Mouse (Mus musculus): ENCODE results near the gene Ppie. TPM values are rescaled to one million over a fixed set of nuclear protein-coding genes. Genes with fewer than 3 reads are reported as not detected.
"Not testable (repeated sequence)": the region's sequence is repeated elsewhere in the genome, so short reads cannot be mapped to it uniquely, and the experiment has no call there.

Gene Ppie
- polyA plus RNA-seq, 1 experiment = 34.8 TPM

GRCm38 (mm10) chr4:123155004-123155403 is 15.3 kb upstream of the Ppie start:
- DNase-seq (ENCODE audit: low read depth) = peak; percentile 80

GRCm38 (mm10) chr4:123152976-123153375 is 13.2 kb upstream of the Ppie start:
- TF ChIP-seq POLR2A (IDR thresholded peaks at IDR 0.05; ENCODE audit: borderline replicate concordance, extremely low read depth, insufficient read depth, insufficient read length, poor library complexity, severe bottlenecking) (no peak), CTCF (IDR thresholded peaks at IDR 0.05; ENCODE audit: borderline replicate concordance, extremely low read depth, insufficient read depth, insufficient read length) (no peak)
- peak; percentile 49 for DNase-seq (ENCODE audit: low read depth)

More at GRCm38 (mm10) chr4:123155004-123155403, 15.3 kb upstream of the Ppie start:
- TF ChIP-seq POLR2A (IDR thresholded peaks at IDR 0.05; ENCODE audit: borderline replicate concordance, extremely low read depth, insufficient read depth, insufficient read length, poor library complexity, severe bottlenecking) (no peak), CTCF (IDR thresholded peaks at IDR 0.05; ENCODE audit: borderline replicate concordance, extremely low read depth, insufficient read depth, insufficient read length) (peak; percentile 34; the same call in 1 of the 2 replicates)

GRCm38 (mm10) chr4:123152003-123152402 is 12.3 kb upstream of the Ppie start:
- no peak; the same call in 1 of the 2 replicates for TF ChIP-seq CTCF (IDR thresholded peaks at IDR 0.05; ENCODE audit: borderline replicate concordance, extremely low read depth, insufficient read depth, insufficient read length)
- TF ChIP-seq POLR2A (IDR thresholded peaks at IDR 0.05; ENCODE audit: borderline replicate concordance, extremely low read depth, insufficient read depth, insufficient read length, poor library complexity, severe bottlenecking) = no peak
- no peak for DNase-seq (ENCODE audit: low read depth)

- no peak for TF ChIP-seq POLR2A (IDR thresholded peaks at IDR 0.05; ENCODE audit: borderline replicate concordance, extremely low read depth, insufficient read depth, insufficient read length, poor library complexity, severe bottlenecking)
- no peak for TF ChIP-seq CTCF (IDR thresholded peaks at IDR 0.05; ENCODE audit: borderline replicate concordance, extremely low read depth, insufficient read depth, insufficient read length)
- DNase-seq (ENCODE audit: low read depth) = no peak
These were observed 7.8 kb upstream of the Ppie start for GRCm38 (mm10) chr4:123147446-123148150.

- no peak for DNase-seq (ENCODE audit: low read depth)
- TF ChIP-seq CTCF (IDR thresholded peaks at IDR 0.05; ENCODE audit: borderline replicate concordance, extremely low read depth, insufficient read depth, insufficient read length) = no peak
- no peak for TF ChIP-seq POLR2A (IDR thresholded peaks at IDR 0.05; ENCODE audit: borderline replicate concordance, extremely low read depth, insufficient read depth, insufficient read length, poor library complexity, severe bottlenecking)
These were observed 2.2 kb downstream of the Ppie start for GRCm38 (mm10) chr4:123137551-123137950.

GRCm38 (mm10) chr4:123127051-123127450 is 12.7 kb downstream of the Ppie start:
- TF ChIP-seq POLR2A (IDR thresholded peaks at IDR 0.05; ENCODE audit: borderline replicate concordance, extremely low read depth, insufficient read depth, insufficient read length, poor library complexity, severe bottlenecking) (no peak), CTCF (IDR thresholded peaks at IDR 0.05; ENCODE audit: borderline replicate concordance, extremely low read depth, insufficient read depth, insufficient read length) (no peak)
- DNase-seq (ENCODE audit: low read depth) = no peak

GRCm38 (mm10) chr4:123126626-123127025 is 13.1 kb downstream of the Ppie start:
- no peak for TF ChIP-seq CTCF (IDR thresholded peaks at IDR 0.05; ENCODE audit: borderline replicate concordance, extremely low read depth, insufficient read depth, insufficient read length)
- no peak for TF ChIP-seq POLR2A (IDR thresholded peaks at IDR 0.05; ENCODE audit: borderline replicate concordance, extremely low read depth, insufficient read depth, insufficient read length, poor library complexity, severe bottlenecking)
- DNase-seq (ENCODE audit: low read depth) = no peak

GRCm38 (mm10) chr4:123121286-123121685 is 18.5 kb downstream of the Ppie start:
- DNase-seq (ENCODE audit: low read depth) = no peak
- TF ChIP-seq POLR2A (IDR thresholded peaks at IDR 0.05; ENCODE audit: borderline replicate concordance, extremely low read depth, insufficient read depth, insufficient read length, poor library complexity, severe bottlenecking) (no peak), CTCF (IDR thresholded peaks at IDR 0.05; ENCODE audit: borderline replicate concordance, extremely low read depth, insufficient read depth, insufficient read length) (no peak)

- DNase-seq (ENCODE audit: low read depth) = peak; percentile 31
These were observed 23.1 kb downstream of the Ppie start for GRCm38 (mm10) chr4:123116640-123117039.

- DNase-seq (ENCODE audit: low read depth) = peak; percentile 13
- TF ChIP-seq POLR2A (IDR thresholded peaks at IDR 0.05; ENCODE audit: borderline replicate concordance, extremely low read depth, insufficient read depth, insufficient read length, poor library complexity, severe bottlenecking) (no peak), CTCF (IDR thresholded peaks at IDR 0.05; ENCODE audit: borderline replicate concordance, extremely low read depth, insufficient read depth, insufficient read length) (no peak)
These were observed 23.7 kb downstream of the Ppie start, which contains the start of gene Oxct2b for GRCm38 (mm10) chr4:123116011-123116410. Gene Oxct2b, plus strand, starts transcription at chr4:123116266.

GRCm38 (mm10) chr4:123114651-123115050 is 25.1 kb downstream of the Ppie start:
- DNase-seq (ENCODE audit: low read depth) = not testable (repeated sequence)

- TF ChIP-seq CTCF (IDR thresholded peaks at IDR 0.05; ENCODE audit: borderline replicate concordance, extremely low read depth, insufficient read depth, insufficient read length) = no peak
- TF ChIP-seq POLR2A (IDR thresholded peaks at IDR 0.05; ENCODE audit: borderline replicate concordance, extremely low read depth, insufficient read depth, insufficient read length, poor library complexity, severe bottlenecking) = no peak
- DNase-seq (ENCODE audit: low read depth) = no peak
These were observed 27.5 kb downstream of the Ppie start for GRCm38 (mm10) chr4:123112216-123112764.

- DNase-seq (ENCODE audit: low read depth) = not testable (repeated sequence)
These were observed 28.3 kb downstream of the Ppie start for GRCm38 (mm10) chr4:123111275-123111983.

All from brain, embryonic 14.5 days (tissue).